Comparison of ENCODE assay signal across 25 mouse cellular contexts in genomic region chr14:73395750-73396149, GRCm38 (mm10). TPM values are rescaled to one million over a fixed set of nuclear protein-coding genes. Genes with fewer than 3 reads are reported as not detected.
A peak's percentile ranks its signal among the peaks of the same experiment; 100 is the strongest.
DNase-seq lines count a peak whose midpoint lies in the region; ATAC-seq and TF ChIP-seq lines count a peak whose summit lies in the region.
"Had no signal": no experiment of that assay in that cellular context is flagged by ENCODE, and none has a peak within 500 bp of the region (broad histone marks: within the 10 kb centered on the region; RNA-seq: fewer than 3 reads in every experiment).

No protein-coding gene starts in this region.

- H3K4me1 ChIP-seq in limb, embryonic 13.5 days = peaks cover 21% of the 10 kb centered on the region
- H3K4me1 ChIP-seq in limb, embryonic 10.5 days = peaks cover 16% of the 10 kb centered on the region
- H3K4me1 ChIP-seq in stomach, postnatal 0 days (replicated peaks; ENCODE audit: control insufficient read depth, insufficient read depth) = no peaks in the 10 kb centered on the region
- H3K4me1 ChIP-seq: hindbrain, embryonic 13.5 days; intestine, embryonic 15.5 days had no signal

- H3K4me2 ChIP-seq in limb, embryonic 13.5 days (replicated peaks) = no peak overlapping the region
- no peak overlapping the region for H3K4me2 ChIP-seq in stomach, postnatal 0 days (replicated peaks; ENCODE audit: low read depth)
- H3K4me2 ChIP-seq: forebrain, embryonic 13.5 days; hindbrain, embryonic 13.5 days; intestine, embryonic 15.5 days had no signal

- 47% methylated on average over 5 of the region's 5 CpGs for WGBS in limb, embryonic 13.5 days
- 63% methylated on average over 5 of the region's 5 CpGs for WGBS in limb, embryonic 10.5 days
- 55% methylated on average over 5 of the region's 5 CpGs for WGBS in stomach, postnatal 0 days

- peak; percentile 47 to 61 for DNase-seq in cerebellum, postnatal 10 days
- DNase-seq in cerebellum, adult 11 months = no peak
- peak; percentile 68 for DNase-seq in heart, adult 11 months
- DNase-seq in heart, postnatal 4 days = no peak
- no peak for DNase-seq in limb, embryonic 10.5 days (ENCODE audit: low spot score)
- no peak for DNase-seq in stomach, postnatal 0 days (ENCODE audit: low spot score)
- no peak for DNase-seq in ovary, postnatal 36 days (ENCODE audit: low spot score)
- DNase-seq: adrenal gland, postnatal 10 days; adrenal gland, postnatal 36 days; B cell, adult 2 months; gastrocnemius, adult 2 months; gastrocnemius, postnatal 14 days; heart, adult 18-20 months; kidney, adult 11 months had no signal

- no peak for ATAC-seq in limb, embryonic 13.5 days (ENCODE audit: low FRiP score, low read depth)
- no peak for ATAC-seq in stomach, postnatal 0 days (ENCODE audit: low FRiP score, low TSS enrichment)
- ATAC-seq: forebrain, embryonic 13.5 days; forebrain, embryonic 16.5 days; hindbrain, embryonic 16.5 days; intestine, embryonic 15.5 days; Patski had no signal

- 0 out of 2 replicates have a peak overlapping the region, but pooled peaks have one; percentile 25 for H3K9ac ChIP-seq in limb, embryonic 13.5 days
- no peak overlapping the region for H3K9ac ChIP-seq in stomach, postnatal 0 days (ENCODE audit: low read length)
- H3K9ac ChIP-seq: forebrain, embryonic 13.5 days; hindbrain, embryonic 13.5 days; intestine, embryonic 15.5 days had no signal

- H3K27me3 ChIP-seq in limb, embryonic 13.5 days = no peaks in the 10 kb centered on the region
- H3K27me3 ChIP-seq in limb, embryonic 10.5 days (ENCODE audit: low read depth, poor library complexity, severe bottlenecking) = no peaks in the 10 kb centered on the region
- no peaks in the 10 kb centered on the region for H3K27me3 ChIP-seq in stomach, postnatal 0 days (ENCODE audit: control insufficient read depth, insufficient read depth, low read length)
- H3K27me3 ChIP-seq: CH12.LX; forebrain, embryonic 13.5 days; hindbrain, embryonic 13.5 days; intestine, embryonic 15.5 days; Patski had no signal

- TF ChIP-seq CTCF in stomach, postnatal 0 days (IDR thresholded peaks at IDR 0.05; ENCODE audit: low read depth) = no peak

- no peaks in the 10 kb centered on the region for H3K36me3 ChIP-seq in limb, embryonic 13.5 days
- H3K36me3 ChIP-seq in limb, embryonic 10.5 days = no peaks in the 10 kb centered on the region
- no peaks in the 10 kb centered on the region for H3K36me3 ChIP-seq in stomach, postnatal 0 days (ENCODE audit: control insufficient read depth, insufficient read depth, low read length)
- H3K36me3 ChIP-seq: forebrain, embryonic 10.5 days; G1E; hindbrain, embryonic 10.5 days; hindbrain, embryonic 13.5 days; intestine, embryonic 15.5 days had no signal

- no peak overlapping the region for H3K4me3 ChIP-seq in limb, embryonic 13.5 days
- H3K4me3 ChIP-seq in limb, embryonic 10.5 days = no peak overlapping the region
- H3K4me3 ChIP-seq in stomach, postnatal 0 days (ENCODE audit: low read depth, low read length) = no peak overlapping the region
- H3K4me3 ChIP-seq: forebrain, embryonic 10.5 days; forebrain, embryonic 13.5 days; gastrocnemius, adult 2 months; hindbrain, embryonic 10.5 days; hindbrain, embryonic 13.5 days; intestine, embryonic 15.5 days had no signal

- H3K27ac ChIP-seq in limb, embryonic 13.5 days = 0 out of 2 replicates have a peak overlapping the region, but pooled peaks have one; percentile 15
- no peak overlapping the region for H3K27ac ChIP-seq in limb, embryonic 10.5 days
- H3K27ac ChIP-seq in stomach, postnatal 0 days (replicated peaks) = peak overlapping the region; percentile 14; the same call in 1 of the 2 replicates
- H3K27ac ChIP-seq: forebrain, embryonic 10.5 days; forebrain, embryonic 13.5 days; gastrocnemius, adult 2 months; hindbrain, embryonic 10.5 days; hindbrain, embryonic 13.5 days; intestine, embryonic 15.5 days had no signal

- TF ChIP-seq EP300 in stomach, postnatal 0 days (optimal IDR thresholded peaks at IDR 0.05) = no peak

- H3K9me3 ChIP-seq in limb, embryonic 13.5 days = no peaks in the 10 kb centered on the region
- no peaks in the 10 kb centered on the region for H3K9me3 ChIP-seq in limb, embryonic 10.5 days (replicated peaks)
- H3K9me3 ChIP-seq in stomach, postnatal 0 days (ENCODE audit: control insufficient read depth, low read length) = no peaks in the 10 kb centered on the region
- H3K9me3 ChIP-seq: forebrain, embryonic 10.5 days; forebrain, embryonic 13.5 days; G1E; hindbrain, embryonic 10.5 days; hindbrain, embryonic 13.5 days; intestine, embryonic 15.5 days had no signal

RNA-seq across cellular contexts. Expression of gene Itm2b, which starts 10.7 kb away (rescaled TPM):
- total RNA-seq in heart, postnatal 4 days (2021) = 100 to 1,000 TPM; 441 to 466 TPM
- polyA plus RNA-seq in limb, embryonic 13.5 days (2015; fragmentation: Nextera tagmentation; extraction: Ambion mirVana) = 681 and 682 TPM in 2 replicates
- 219 and 269 TPM in 2 replicates for polyA plus RNA-seq in limb, embryonic 10.5 days (2016; fragmentation: Nextera tagmentation; extraction: Ambion mirVana)
- polyA plus RNA-seq in stomach, postnatal 0 days (2015; fragmentation: Nextera tagmentation; extraction: Ambion mirVana) = 1,381 and 1,408 TPM in 2 replicates

Comparison
In these comparisons a context has a peak if more than half of its experiments do, and no peak if none do; other contexts are left out.
1. DNase-seq: peak in cerebellum, postnatal 10 days (2 of 2) and heart, adult 11 months (single experiment); none in cerebellum, adult 11 months (single experiment), heart, postnatal 4 days (single experiment), limb, embryonic 10.5 days (single experiment), stomach, postnatal 0 days (single experiment) and ovary, postnatal 36 days (single experiment).